Mouse (Mus musculus): ENCODE data around the gene Doc2g. TPM values are rescaled to one million over a fixed set of nuclear protein-coding genes. Genes with fewer than 3 reads are reported as not detected.
"Not testable (repeated sequence)": the region's sequence is repeated elsewhere in the genome, so short reads cannot be mapped to it uniquely, and the experiment has no call there.

Doc2g gene
- polyA plus RNA-seq (2012; rRNA removed) = 5.5 and 6.1 TPM in 2 replicates

- no peak for DNase-seq (ENCODE audit: low read depth)
These were observed at the start of gene Doc2g for GRCm38 (mm10) chr19:4003112-4003511. Gene Doc2g, plus strand, starts transcription at chr19:4003313.

GRCm38 (mm10) chr19:3955033-3955432 lies 48.1 kb upstream of the Doc2g start:
- DNase-seq (ENCODE audit: low read depth) = no peak

- no peak for DNase-seq (ENCODE audit: low read depth)
These were observed 47.3 kb upstream of the Doc2g start for GRCm38 (mm10) chr19:3955804-3956203.

- DNase-seq (ENCODE audit: low read depth) = not testable (repeated sequence)
These were observed 45.6 kb upstream of the Doc2g start for GRCm38 (mm10) chr19:3957296-3958036.

- DNase-seq (ENCODE audit: low read depth) = no peak
These were observed 44.6 kb upstream of the Doc2g start, which contains the start of gene Aldh3b3 for GRCm38 (mm10) chr19:3958470-3958869. Gene Aldh3b3, plus strand, starts transcription at chr19:3958645.

GRCm38 (mm10) chr19:3959030-3959429 lies 44.1 kb upstream of the Doc2g start:
- no peak for DNase-seq (ENCODE audit: low read depth)

- no peak for DNase-seq (ENCODE audit: low read depth)
These were observed 42.9 kb upstream of the Doc2g start for GRCm38 (mm10) chr19:3960211-3960610.

- not testable (repeated sequence) for DNase-seq (ENCODE audit: low read depth)
These were observed 41.3 kb upstream of the Doc2g start for GRCm38 (mm10) chr19:3961805-3962204.

GRCm38 (mm10) chr19:3962469-3962868 lies 40.6 kb upstream of the Doc2g start:
- DNase-seq (ENCODE audit: low read depth) = no peak

- DNase-seq (ENCODE audit: low read depth) = no peak
These were observed 39.1 kb upstream of the Doc2g start for GRCm38 (mm10) chr19:3964030-3964429.

GRCm38 (mm10) chr19:3966330-3967075 lies 36.6 kb upstream of the Doc2g start:
- no peak for DNase-seq (ENCODE audit: low read depth)

- DNase-seq (ENCODE audit: low read depth) = no peak
These were observed 35.9 kb upstream of the Doc2g start for GRCm38 (mm10) chr19:3967258-3967657.

GRCm38 (mm10) chr19:3972229-3972628 lies 30.9 kb upstream of the Doc2g start, which contains the start of gene Aldh3b2:
Gene Aldh3b2, plus strand, starts transcription at chr19:3972328.
- peak; percentile 75 for DNase-seq (ENCODE audit: low read depth)

- DNase-seq (ENCODE audit: low read depth) = not testable (repeated sequence)
These were observed 28.5 kb upstream of the Doc2g start for GRCm38 (mm10) chr19:3974608-3975007.

- DNase-seq (ENCODE audit: low read depth) = no peak
These were observed 27.2 kb upstream of the Doc2g start for GRCm38 (mm10) chr19:3975866-3976265.

- DNase-seq (ENCODE audit: low read depth) = no peak
These were observed 22.8 kb upstream of the Doc2g start for GRCm38 (mm10) chr19:3980309-3980708.

- DNase-seq (ENCODE audit: low read depth) = no peak
These were observed 22.2 kb upstream of the Doc2g start for GRCm38 (mm10) chr19:3980917-3981316.

- DNase-seq (ENCODE audit: low read depth) = no peak
These were observed 19.4 kb upstream of the Doc2g start for GRCm38 (mm10) chr19:3983527-3984200.

GRCm38 (mm10) chr19:3985261-3985681 lies 17.8 kb upstream of the Doc2g start:
- no peak for DNase-seq (ENCODE audit: low read depth)

- DNase-seq (ENCODE audit: low read depth) = no peak
These were observed 16.8 kb upstream of the Doc2g start, which contains the start of gene Acy3 for GRCm38 (mm10) chr19:3986334-3986733. Gene Acy3, plus strand, starts transcription at chr19:3986570.

- no peak for DNase-seq (ENCODE audit: low read depth)
These were observed 15.0 kb upstream of the Doc2g start for GRCm38 (mm10) chr19:3988066-3988465.

GRCm38 (mm10) chr19:3988750-3989149 lies 14.4 kb upstream of the Doc2g start:
- no peak for DNase-seq (ENCODE audit: low read depth)
